Mouse (Mus musculus): ENCODE measurements around the gene B3gnt2. TPM values are rescaled to one million over a fixed set of nuclear protein-coding genes. Genes with fewer than 3 reads are reported as not detected.
"Not testable (repeated sequence)": the region's sequence is repeated elsewhere in the genome, so short reads cannot be mapped to it uniquely, and the experiment has no call there.

Gene B3gnt2
- polyA plus RNA-seq, 1 experiment from 2014 or later = 2.3 TPM

DNA sequence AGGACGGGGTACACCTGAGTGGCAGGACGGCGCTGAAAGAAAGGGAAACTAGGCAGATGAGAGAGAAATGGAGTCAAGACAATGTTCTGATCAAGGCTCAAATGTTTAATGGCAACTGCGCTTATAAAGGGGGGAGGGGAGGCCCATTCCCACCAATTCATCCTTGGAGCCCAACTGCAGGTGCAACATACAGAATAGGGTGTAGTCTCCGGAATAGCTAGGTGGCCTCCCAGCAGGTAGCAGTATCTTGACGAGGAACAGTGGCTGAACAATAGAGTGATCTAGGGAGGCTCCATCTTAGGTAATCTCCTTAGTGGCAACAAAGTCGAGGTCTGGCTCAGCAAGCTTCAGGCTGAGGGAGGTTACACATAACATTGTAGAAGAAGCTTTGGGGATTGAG is 113.4 kb downstream of the B3gnt2 start:
- no peaks in the 10 kb centered on the region for H3K4me1 ChIP-seq
- H3K27ac ChIP-seq (replicated peaks) = no peak overlapping the region
- H3K4me3 ChIP-seq = no peak overlapping the region
- ATAC-seq (replicated peaks) = no peak
- 69% methylated on average over 7 of the region's 7 CpGs for WGBS
- H3K9ac ChIP-seq (replicated peaks) = no peak overlapping the region
- no peaks in the 10 kb centered on the region for H3K27me3 ChIP-seq
- H3K9me3 ChIP-seq = no peaks in the 10 kb centered on the region
- H3K36me3 ChIP-seq = no peaks in the 10 kb centered on the region
- H3K4me2 ChIP-seq (replicated peaks) = no peak overlapping the region

- Histone ChIP-seq H3K4me3 (no peak overlapping the region), H3K27ac (replicated peaks) (no peak overlapping the region), H3K36me3 (no peaks in the 10 kb centered on the region), H3K4me2 (replicated peaks) (no peak overlapping the region), H3K9me3 (no peaks in the 10 kb centered on the region), H3K4me1 (no peaks in the 10 kb centered on the region), H3K9ac (replicated peaks) (no peak overlapping the region), H3K27me3 (no peaks in the 10 kb centered on the region)
- ATAC-seq (replicated peaks) = no peak
These were observed 115.4 kb downstream of the B3gnt2 start for GRCm38 (mm10) chr11:22745356-22745755.

- no peaks in the 10 kb centered on the region for H3K36me3 ChIP-seq
- H3K9ac ChIP-seq (replicated peaks) = no peak overlapping the region
- H3K4me2 ChIP-seq (replicated peaks) = no peak overlapping the region
- no peaks in the 10 kb centered on the region for H3K4me1 ChIP-seq
- 94% methylated on average over 5 of the region's 5 CpGs for WGBS
- no peaks in the 10 kb centered on the region for H3K9me3 ChIP-seq
- no peak overlapping the region for H3K27ac ChIP-seq (replicated peaks)
- H3K4me3 ChIP-seq = no peak overlapping the region
- no peak for ATAC-seq (replicated peaks)
- H3K27me3 ChIP-seq = no peaks in the 10 kb centered on the region
These were observed 117.0 kb downstream of the B3gnt2 start for GRCm38 (mm10) chr11:22743561-22744269.

DNA sequence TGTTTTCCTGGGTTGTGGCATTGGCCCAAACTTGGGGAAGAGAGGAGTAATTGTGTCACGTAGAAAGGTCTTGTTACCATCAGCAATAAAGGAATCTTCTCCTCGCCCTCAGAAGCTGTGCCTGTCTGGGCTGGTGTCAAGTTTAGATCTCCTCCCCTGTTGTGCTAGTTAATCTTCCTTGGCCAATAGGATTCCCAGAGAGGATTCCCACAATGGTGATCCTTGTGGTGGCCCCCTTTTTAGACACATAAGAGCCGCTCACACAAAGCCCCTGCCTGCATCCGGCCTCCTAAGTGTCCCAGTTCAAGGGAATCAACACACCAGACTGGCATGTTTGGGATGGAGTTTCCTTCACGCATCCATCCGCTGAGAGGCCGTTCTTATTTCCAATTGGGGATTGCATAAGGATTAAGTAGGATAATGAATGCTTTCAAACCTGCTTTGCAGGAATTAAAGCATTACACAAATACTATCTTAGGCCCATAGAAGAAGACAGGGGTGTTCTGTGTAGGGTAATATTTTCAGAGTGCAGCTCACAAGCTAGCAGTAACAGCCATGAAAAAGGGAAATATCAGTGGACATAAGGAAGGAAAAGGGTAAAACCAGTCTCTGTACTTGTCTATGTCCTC is 118.6 kb downstream of the B3gnt2 start:
- Histone ChIP-seq H3K4me2 (replicated peaks) (no peak overlapping the region), H3K27ac (replicated peaks) (no peak overlapping the region), H3K9ac (replicated peaks) (no peak overlapping the region), H3K4me3 (no peak overlapping the region), H3K4me1 (no peaks in the 10 kb centered on the region), H3K36me3 (no peaks in the 10 kb centered on the region), H3K27me3 (no peaks in the 10 kb centered on the region), H3K9me3 (no peaks in the 10 kb centered on the region)
- 13% methylated on average over 7 of the region's 7 CpGs for WGBS
- ATAC-seq (replicated peaks) = no peak

GRCm38 (mm10) chr11:22741436-22741835 is 119.3 kb downstream of the B3gnt2 start:
- Histone ChIP-seq H3K4me1 (no peaks in the 10 kb centered on the region), H3K27me3 (no peaks in the 10 kb centered on the region), H3K36me3 (no peaks in the 10 kb centered on the region), H3K27ac (replicated peaks) (no peak overlapping the region), H3K9ac (replicated peaks) (no peak overlapping the region), H3K4me3 (no peak overlapping the region), H3K9me3 (no peaks in the 10 kb centered on the region), H3K4me2 (replicated peaks) (no peak overlapping the region)
- no peak for ATAC-seq (replicated peaks)
- 69% methylated on average over 3 of the region's 3 CpGs for WGBS

- no peak overlapping the region for H3K4me2 ChIP-seq (replicated peaks)
- no peak overlapping the region for H3K27ac ChIP-seq (replicated peaks)
- no peak overlapping the region for H3K4me3 ChIP-seq
- WGBS = 84% methylated on average over 5 of the region's 5 CpGs
- H3K9me3 ChIP-seq = no peaks in the 10 kb centered on the region
- H3K4me1 ChIP-seq = no peaks in the 10 kb centered on the region
- H3K27me3 ChIP-seq = no peaks in the 10 kb centered on the region
- no peak for ATAC-seq (replicated peaks)
- H3K9ac ChIP-seq (replicated peaks) = no peak overlapping the region
- H3K36me3 ChIP-seq = no peaks in the 10 kb centered on the region
These were observed 121.1 kb downstream of the B3gnt2 start for GRCm38 (mm10) chr11:22739497-22740288.

- 84% methylated on average over 7 of the region's 7 CpGs for WGBS
- no peak overlapping the region for H3K4me2 ChIP-seq (replicated peaks)
- H3K4me3 ChIP-seq = no peak overlapping the region
- no peak overlapping the region for H3K27ac ChIP-seq (replicated peaks)
- H3K4me1 ChIP-seq = no peaks in the 10 kb centered on the region
- no peak overlapping the region for H3K9ac ChIP-seq (replicated peaks)
- no peaks in the 10 kb centered on the region for H3K27me3 ChIP-seq
- ATAC-seq (replicated peaks) = no peak
- H3K36me3 ChIP-seq = no peaks in the 10 kb centered on the region
- H3K9me3 ChIP-seq = no peaks in the 10 kb centered on the region
These were observed 124.1 kb downstream of the B3gnt2 start for GRCm38 (mm10) chr11:22736521-22737225.

DNA sequence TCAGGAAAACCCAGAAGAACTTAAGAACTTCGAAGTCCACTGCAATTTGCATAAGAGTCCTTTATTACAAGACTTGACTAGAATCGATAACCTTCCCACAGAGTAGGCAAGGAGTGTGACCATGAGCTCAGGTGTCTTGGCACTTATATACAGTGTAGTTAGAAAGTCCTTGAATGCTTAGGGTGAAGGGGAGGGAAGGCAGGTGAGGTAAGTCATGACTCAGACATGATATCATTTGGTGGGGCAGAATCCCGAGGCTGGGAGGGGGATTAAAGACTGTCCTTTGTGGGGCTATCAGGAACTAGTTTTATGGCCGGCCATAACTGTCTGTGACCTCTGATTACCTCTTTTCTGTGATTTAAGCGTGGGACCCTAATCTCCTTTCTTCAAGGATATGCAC is 125.6 kb downstream of the B3gnt2 start:
- not testable (repeated sequence) for H3K27me3 ChIP-seq; H3K9ac ChIP-seq (replicated peaks); H3K4me3 ChIP-seq; ATAC-seq (replicated peaks); H3K4me1 ChIP-seq; H3K4me2 ChIP-seq (replicated peaks); H3K27ac ChIP-seq (replicated peaks); H3K9me3 ChIP-seq; H3K36me3 ChIP-seq
- WGBS = 85% methylated on average over 5 of the region's 5 CpGs

DNA sequence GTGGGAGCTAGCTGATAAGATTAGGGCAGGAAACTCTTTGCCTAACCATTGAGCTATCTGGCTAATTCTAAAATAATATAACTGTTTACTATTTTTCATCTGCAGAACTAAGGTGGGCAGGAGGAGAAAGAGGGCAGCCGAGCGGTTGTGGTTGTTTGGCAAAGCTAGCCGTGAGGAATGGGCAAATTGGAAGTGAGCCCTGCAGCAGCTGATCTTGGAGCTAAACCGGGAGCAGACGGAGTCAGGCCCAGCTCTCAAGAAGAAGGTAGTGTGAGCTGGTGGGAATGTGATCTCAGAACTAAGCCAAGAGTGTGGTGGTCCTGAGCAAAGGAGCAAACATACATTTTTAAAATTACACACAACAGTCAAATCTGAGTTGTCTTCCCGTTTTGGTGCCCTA is 126.8 kb downstream of the B3gnt2 start:
- ATAC-seq (replicated peaks) = no peak
- no peaks in the 10 kb centered on the region for H3K36me3 ChIP-seq
- H3K27ac ChIP-seq (replicated peaks) = no peak overlapping the region
- no peaks in the 10 kb centered on the region for H3K9me3 ChIP-seq
- H3K4me1 ChIP-seq = no peaks in the 10 kb centered on the region
- no peak overlapping the region for H3K9ac ChIP-seq (replicated peaks)
- WGBS = 91% methylated on average over 6 of the region's 6 CpGs
- no peak overlapping the region for H3K4me3 ChIP-seq
- H3K4me2 ChIP-seq (replicated peaks) = no peak overlapping the region
- no peaks in the 10 kb centered on the region for H3K27me3 ChIP-seq

DNA sequence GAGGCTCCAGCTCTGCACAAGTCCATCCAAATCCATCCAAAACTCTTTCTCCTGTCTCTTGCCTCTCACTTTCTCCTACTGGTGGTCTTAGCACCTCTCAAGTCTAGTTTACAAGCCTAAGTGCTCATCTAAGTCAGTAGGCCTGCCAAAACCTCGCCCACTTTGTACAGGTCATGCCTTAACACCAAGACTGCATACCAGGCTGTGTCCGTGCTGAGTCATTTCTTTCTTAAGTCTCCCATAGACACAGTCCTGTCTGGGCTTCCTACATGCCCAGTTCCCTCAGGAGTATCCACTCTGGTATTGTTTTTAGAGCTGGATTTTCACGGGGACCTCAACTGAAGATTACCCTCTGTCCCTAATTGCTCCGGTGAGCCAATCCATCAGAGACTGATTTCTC is 127.9 kb downstream of the B3gnt2 start:
- no peak overlapping the region for H3K4me3 ChIP-seq
- H3K4me2 ChIP-seq (replicated peaks) = no peak overlapping the region
- 86% methylated on average over 4 of the region's 4 CpGs for WGBS
- H3K36me3 ChIP-seq = no peaks in the 10 kb centered on the region
- H3K9ac ChIP-seq (replicated peaks) = no peak overlapping the region
- ATAC-seq (replicated peaks) = no peak
- no peaks in the 10 kb centered on the region for H3K27me3 ChIP-seq
- H3K27ac ChIP-seq (replicated peaks) = no peak overlapping the region
- no peaks in the 10 kb centered on the region for H3K9me3 ChIP-seq
- no peaks in the 10 kb centered on the region for H3K4me1 ChIP-seq

DNA sequence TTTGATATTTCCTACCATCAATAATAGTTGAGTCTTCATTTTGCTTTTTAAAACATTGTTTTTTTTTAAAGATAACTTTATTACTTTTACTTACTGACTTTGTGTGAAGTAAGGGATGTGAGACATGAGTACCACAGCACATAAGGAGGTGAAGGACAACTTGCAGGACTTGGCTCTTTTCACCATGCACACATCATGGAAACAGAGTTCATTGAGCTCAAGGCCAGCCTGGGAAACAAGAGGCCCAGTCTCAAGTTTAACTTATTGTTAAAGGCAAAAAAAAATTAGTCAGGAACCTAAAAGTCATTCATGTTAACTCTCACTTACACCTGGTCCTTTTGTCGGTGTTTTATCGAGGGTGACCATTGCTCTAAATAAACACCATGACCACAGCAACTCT is 137.7 kb downstream of the B3gnt2 start:
- H3K4me3 ChIP-seq = no peak overlapping the region
- H3K9ac ChIP-seq (replicated peaks) = no peak overlapping the region
- no peaks in the 10 kb centered on the region for H3K36me3 ChIP-seq
- no peak overlapping the region for H3K4me2 ChIP-seq (replicated peaks)
- no peaks in the 10 kb centered on the region for H3K4me1 ChIP-seq
- 87% methylated on average over 2 of the region's 2 CpGs for WGBS
- ATAC-seq (replicated peaks) = no peak
- no peaks in the 10 kb centered on the region for H3K27me3 ChIP-seq
- no peaks in the 10 kb centered on the region for H3K9me3 ChIP-seq
- H3K27ac ChIP-seq (replicated peaks) = no peak overlapping the region

DNA sequence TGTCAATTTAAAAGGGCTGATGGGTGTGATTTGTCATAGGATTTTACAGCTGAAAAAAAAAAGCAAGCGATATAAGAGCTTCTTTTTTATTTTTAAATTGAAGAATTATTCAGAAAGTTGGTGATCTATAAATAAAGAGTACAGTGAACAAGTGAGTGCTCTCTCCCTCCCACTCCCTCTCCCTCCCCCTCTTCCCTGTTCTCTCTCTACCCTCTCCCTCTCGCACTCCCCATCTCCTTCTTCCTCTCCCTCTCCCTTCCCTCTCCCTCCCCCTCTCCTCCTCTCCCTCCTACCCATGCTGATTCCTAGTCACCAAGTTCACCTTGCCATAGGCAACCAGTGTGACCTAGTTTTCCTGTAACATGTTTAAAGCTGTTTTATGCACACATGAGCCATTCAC is 140.7 kb downstream of the B3gnt2 start:
- 74% methylated on average over 2 of the region's 2 CpGs for WGBS
- Histone ChIP-seq H3K27me3 (no peaks in the 10 kb centered on the region), H3K9me3 (no peaks in the 10 kb centered on the region), H3K4me3 (no peak overlapping the region), H3K36me3 (no peaks in the 10 kb centered on the region), H3K27ac (replicated peaks) (no peak overlapping the region), H3K9ac (replicated peaks) (no peak overlapping the region), H3K4me2 (replicated peaks) (no peak overlapping the region), H3K4me1 (no peaks in the 10 kb centered on the region)
- no peak for ATAC-seq (replicated peaks)
